Mouse (Mus musculus) liver, postnatal 0 days (tissue): ENCODE results near the gene Dffa.

Experiments
- CTCF ChIP-seq: sonication (generic); IDR thresholded peaks from 2 replicates; pipeline ENCODE4 v1.5.1; 2016; ENCODE audit warnings: antibody characterized with exemption, low read depth
- EP300 ChIP-seq: IDR thresholded peaks from 2 replicates; pipeline ENCODE4 v1.6.1; 2016; ENCODE audit warnings: antibody characterized with exemption, low read depth, mild to moderate bottlenecking

DNA sequence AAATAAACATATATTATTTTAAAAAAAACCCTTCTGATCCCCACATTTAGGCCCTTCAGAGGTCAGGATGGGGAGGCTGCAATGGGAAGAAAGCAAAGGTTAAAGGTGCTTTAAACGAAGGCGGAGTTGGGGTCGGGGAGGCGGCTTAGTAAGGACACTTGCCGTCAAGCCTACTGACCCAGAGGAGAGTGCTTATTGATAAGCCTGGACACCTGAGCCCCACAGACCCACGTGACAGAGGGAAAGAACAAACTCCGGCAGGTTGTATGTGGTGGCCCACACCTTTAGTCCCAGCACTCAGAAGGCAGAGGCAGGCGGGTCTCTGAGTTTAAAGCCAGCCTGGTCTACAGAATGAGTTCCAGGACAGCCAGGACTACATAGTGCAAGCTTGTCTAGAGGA, 23.8 kb upstream of the Dffa start:
- TF ChIP-seq EP300 (no peak), CTCF (no peak)
